Mouse (Mus musculus): ENCODE results near the gene Scn4b. TPM values are rescaled to one million over a fixed set of nuclear protein-coding genes. Genes with fewer than 3 reads are reported as not detected.

The Scn4b gene
- polyA plus RNA-seq, 1 experiment from 2014 or later, result 0.41 TPM

DNA sequence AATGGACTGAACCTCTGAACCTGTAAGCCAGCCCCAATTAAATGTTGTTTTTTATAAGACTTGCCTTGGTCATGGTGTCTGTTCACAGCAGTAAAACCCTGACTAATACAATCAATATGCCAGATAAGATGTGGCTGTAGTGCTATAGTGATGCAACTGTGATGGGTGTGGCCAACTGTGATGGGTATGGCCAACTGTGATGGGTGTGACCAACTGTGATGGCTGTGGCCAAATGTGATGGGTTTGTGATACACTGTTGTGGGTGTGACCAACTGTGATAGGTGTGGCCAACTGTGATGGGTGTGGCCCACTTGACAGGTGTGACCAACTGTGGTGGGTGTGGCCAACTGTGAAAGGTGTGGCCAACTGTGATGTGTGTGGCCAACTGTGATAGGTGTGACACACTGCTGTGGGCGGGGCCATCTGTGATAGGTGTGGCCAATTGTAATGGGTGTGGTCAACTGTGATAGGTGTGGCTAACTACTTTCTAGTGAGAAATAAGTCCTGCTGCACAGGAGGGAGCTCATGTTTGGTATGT, 32.9 kb downstream of the Scn4b start:
- ATAC-seq (replicated peaks; ENCODE audit: low FRiP score) (no peak; the same call in 1 of the 2 replicates), DNase-seq (ENCODE audit: low spot score) (no peak)
- Histone ChIP-seq H3K4me2 (no peak overlapping the region), H3K4me3 (ENCODE audit: low read depth, low read length) (no peak overlapping the region), H3K27ac (ENCODE audit: low read depth, low read length) (no peak overlapping the region), H3K27me3 (replicated peaks; ENCODE audit: control insufficient read depth, insufficient read depth, low read length) (no peaks in the 10 kb centered on the region), H3K4me1 (replicated peaks; ENCODE audit: control insufficient read depth, insufficient read depth, low read length) (no peaks in the 10 kb centered on the region), H3K9ac (ENCODE audit: low read depth, low read length) (no peak overlapping the region), H3K36me3 (ENCODE audit: control insufficient read depth, insufficient read depth, low read length) (no peaks in the 10 kb centered on the region), H3K9me3 (ENCODE audit: control insufficient read depth, low read length) (peaks cover 2% of the 10 kb centered on the region; the same call in 1 of the 2 replicates)
- 60% methylated on average over 1 of the region's 1 CpGs for WGBS

DNA sequence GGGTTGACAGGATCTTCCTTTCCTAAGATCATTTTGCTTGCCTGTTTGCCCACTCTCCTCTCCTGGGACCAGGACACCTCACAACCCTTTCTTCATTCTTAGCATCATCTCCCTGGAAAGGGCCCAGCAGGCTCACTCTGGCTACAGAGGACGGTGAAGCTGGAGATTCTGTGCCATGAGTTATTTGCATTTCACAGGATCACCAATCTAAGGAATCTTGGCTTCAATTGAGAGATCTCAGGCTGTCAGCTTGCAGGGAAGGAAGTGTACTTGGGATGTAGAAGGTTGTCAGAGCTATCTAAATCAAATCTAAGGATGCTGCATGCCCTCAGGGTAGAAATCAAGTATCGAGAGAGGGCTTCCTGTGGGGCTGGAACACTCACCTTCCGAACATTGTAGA, 35.3 kb downstream of the Scn4b start:
- H3K4me3 ChIP-seq (ENCODE audit: low read depth, low read length), result no peak overlapping the region
- DNase-seq (ENCODE audit: low spot score) (no peak), ATAC-seq (replicated peaks; ENCODE audit: low FRiP score) (no peak)
- no peaks in the 10 kb centered on the region for H3K27me3 ChIP-seq (replicated peaks; ENCODE audit: control insufficient read depth, insufficient read depth, low read length)
- H3K9me3 ChIP-seq (ENCODE audit: control insufficient read depth, low read length), result peaks cover 2% of the 10 kb centered on the region; the same call in 1 of the 2 replicates
- no peak overlapping the region for H3K4me2 ChIP-seq
- no peak overlapping the region for H3K9ac ChIP-seq (ENCODE audit: low read depth, low read length)
- no peaks in the 10 kb centered on the region for H3K36me3 ChIP-seq (ENCODE audit: control insufficient read depth, insufficient read depth, low read length)
- H3K4me1 ChIP-seq (replicated peaks; ENCODE audit: control insufficient read depth, insufficient read depth, low read length), result no peaks in the 10 kb centered on the region
- WGBS, result 66% methylated on average over 3 of the region's 3 CpGs
- H3K27ac ChIP-seq (ENCODE audit: low read depth, low read length), result no peak overlapping the region

DNA sequence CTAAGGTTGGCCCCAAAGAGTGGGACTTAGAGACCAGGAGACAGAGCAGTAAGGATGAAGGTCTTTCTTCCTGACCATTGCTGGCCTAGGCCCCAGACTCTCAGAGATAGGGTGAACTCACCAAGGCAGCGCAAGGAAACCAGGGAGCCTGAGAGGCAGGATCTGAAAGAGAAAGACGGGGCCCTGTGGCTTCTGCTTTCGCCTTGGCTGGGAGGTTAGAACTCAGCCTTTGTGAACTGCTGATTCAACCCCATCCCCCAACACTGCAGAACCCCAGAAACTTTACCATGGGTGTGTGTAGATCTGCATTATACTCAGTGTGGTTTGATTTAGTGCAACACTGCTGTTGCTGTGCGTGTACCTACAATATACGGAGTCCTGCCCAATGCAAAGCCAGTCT, 41.1 kb downstream of the Scn4b start:
- Histone ChIP-seq H3K36me3 (ENCODE audit: control insufficient read depth, insufficient read depth, low read length) (no peaks in the 10 kb centered on the region), H3K4me1 (replicated peaks; ENCODE audit: control insufficient read depth, insufficient read depth, low read length) (no peaks in the 10 kb centered on the region), H3K4me2 (no peak overlapping the region), H3K27ac (ENCODE audit: low read depth, low read length) (no peak overlapping the region), H3K27me3 (replicated peaks; ENCODE audit: control insufficient read depth, insufficient read depth, low read length) (0 out of 2 replicates have a peak, but pooled peaks cover 4% of the 10 kb centered on the region), H3K9me3 (ENCODE audit: control insufficient read depth, low read length) (no peaks in the 10 kb centered on the region), H3K9ac (ENCODE audit: low read depth, low read length) (no peak overlapping the region), H3K4me3 (ENCODE audit: low read depth, low read length) (no peak overlapping the region)
- DNase-seq (ENCODE audit: low spot score) (no peak), ATAC-seq (replicated peaks; ENCODE audit: low FRiP score) (no peak)
- WGBS, result 79% methylated on average over 5 of the region's 5 CpGs

DNA sequence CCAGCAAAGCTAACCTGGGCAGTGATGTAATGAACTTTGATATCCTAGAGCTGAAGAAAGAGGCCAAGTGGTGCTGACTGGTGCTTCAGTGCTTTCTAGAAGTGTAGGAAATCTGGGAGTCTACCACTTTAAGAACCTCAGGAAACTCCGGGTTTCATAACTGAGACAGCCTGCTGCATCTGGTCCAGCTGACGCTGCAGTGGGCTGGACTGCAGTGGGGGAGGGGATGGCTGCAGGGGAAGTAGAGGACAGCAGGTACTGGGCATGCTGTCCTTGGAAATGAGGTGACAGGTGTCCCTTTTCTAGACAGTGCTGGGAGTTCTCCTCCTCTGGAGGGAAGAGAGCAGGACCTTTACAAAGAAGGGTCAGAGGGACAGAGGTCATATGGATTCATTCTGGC, 43.6 kb downstream of the Scn4b start, which contains the start of gene BC049352:
Gene BC049352, plus strand, starts transcription at position 238 of the 400 bp plus-strand sequence.
- H3K9ac ChIP-seq (ENCODE audit: low read depth, low read length), result no peak within 1 kb of the TSS
- no peaks in the 10 kb centered on the region for H3K9me3 ChIP-seq (ENCODE audit: control insufficient read depth, low read length)
- H3K27ac ChIP-seq (ENCODE audit: low read depth, low read length), result no peak within 1 kb of the TSS
- H3K4me1 ChIP-seq (replicated peaks; ENCODE audit: control insufficient read depth, insufficient read depth, low read length), result no peaks in the 10 kb centered on the region
- ATAC-seq (replicated peaks; ENCODE audit: low FRiP score), result no peak
- H3K4me2 ChIP-seq, result no peak within 1 kb of the TSS
- H3K4me3 ChIP-seq (ENCODE audit: low read depth, low read length), result no peak within 1 kb of the TSS
- H3K36me3 ChIP-seq (ENCODE audit: control insufficient read depth, insufficient read depth, low read length), result no peaks in the 10 kb centered on the region
- DNase-seq (ENCODE audit: low spot score), result no peak
- 0 out of 2 replicates have a peak, but pooled peaks cover 4% of the 10 kb centered on the region for H3K27me3 ChIP-seq (replicated peaks; ENCODE audit: control insufficient read depth, insufficient read depth, low read length)
- 13% methylated on average over 2 of the region's 2 CpGs for WGBS

DNA sequence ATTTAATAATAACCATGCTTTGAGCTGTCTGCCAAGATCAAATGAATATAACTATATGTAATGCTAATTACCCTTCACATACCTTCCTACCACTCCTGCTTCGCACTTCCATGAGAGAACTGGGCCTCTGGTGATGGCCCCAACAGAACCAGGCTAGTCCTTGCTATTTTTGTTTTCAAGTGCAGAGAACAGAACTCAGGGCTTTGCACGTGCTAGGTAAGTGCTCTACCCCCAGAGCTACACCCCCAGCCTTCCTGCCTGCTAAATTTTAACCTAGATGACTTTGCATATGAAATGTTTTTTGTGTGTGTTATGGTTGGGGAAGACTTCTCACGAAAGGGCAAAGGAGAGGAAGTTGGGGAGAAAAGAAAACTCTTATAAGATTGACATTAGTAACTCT, 44.3 kb downstream of the Scn4b start:
- WGBS, result 56% methylated on average over 3 of the region's 3 CpGs
- no peak for DNase-seq (ENCODE audit: low spot score)
- H3K36me3 ChIP-seq (ENCODE audit: control insufficient read depth, insufficient read depth, low read length), result no peaks in the 10 kb centered on the region

DNA sequence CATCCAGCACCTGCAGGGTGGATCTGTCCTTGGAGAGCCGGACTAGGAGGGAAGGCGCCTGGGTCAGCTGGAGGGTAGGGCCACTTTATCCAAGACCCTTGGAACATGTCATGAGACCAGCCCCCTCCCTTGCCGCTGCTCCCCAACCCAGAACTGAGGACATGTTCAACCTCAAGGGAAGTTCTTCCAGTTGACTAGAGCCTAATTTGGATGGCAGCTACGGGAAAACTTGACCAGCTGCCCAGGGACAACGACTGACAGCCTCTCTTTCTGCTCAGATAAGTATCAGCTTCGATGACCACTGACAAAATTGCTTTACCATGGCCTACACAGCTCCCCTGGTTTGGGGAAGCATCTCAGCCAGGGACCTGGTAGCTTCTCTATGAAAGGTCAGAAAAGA, 45.1 kb downstream of the Scn4b start:
- H3K4me2 ChIP-seq, result no peak overlapping the region
- no peaks in the 10 kb centered on the region for H3K4me1 ChIP-seq (replicated peaks; ENCODE audit: control insufficient read depth, insufficient read depth, low read length)
- DNase-seq (ENCODE audit: low spot score) (no peak), ATAC-seq (replicated peaks; ENCODE audit: low FRiP score) (no peak)
- no peaks in the 10 kb centered on the region for H3K9me3 ChIP-seq (ENCODE audit: control insufficient read depth, low read length)
- 75% methylated on average over 6 of the region's 6 CpGs for WGBS
- no peak overlapping the region for H3K27ac ChIP-seq (ENCODE audit: low read depth, low read length)
- H3K4me3 ChIP-seq (ENCODE audit: low read depth, low read length), result no peak overlapping the region
- no peaks in the 10 kb centered on the region for H3K36me3 ChIP-seq (ENCODE audit: control insufficient read depth, insufficient read depth, low read length)
- H3K9ac ChIP-seq (ENCODE audit: low read depth, low read length), result no peak overlapping the region
- H3K27me3 ChIP-seq (replicated peaks; ENCODE audit: control insufficient read depth, insufficient read depth, low read length), result 0 out of 2 replicates have a peak, but pooled peaks cover 4% of the 10 kb centered on the region

More for the DNA sequence above, 44.3 kb downstream of the Scn4b start:
- no peaks in the 10 kb centered on the region for H3K4me1 ChIP-seq (replicated peaks; ENCODE audit: control insufficient read depth, insufficient read depth, low read length)
- no peak overlapping the region for H3K9ac ChIP-seq (ENCODE audit: low read depth, low read length)
- no peak overlapping the region for H3K4me3 ChIP-seq (ENCODE audit: low read depth, low read length)
- 0 out of 2 replicates have a peak, but pooled peaks cover 4% of the 10 kb centered on the region for H3K27me3 ChIP-seq (replicated peaks; ENCODE audit: control insufficient read depth, insufficient read depth, low read length)
- H3K9me3 ChIP-seq (ENCODE audit: control insufficient read depth, low read length), result no peaks in the 10 kb centered on the region
- H3K27ac ChIP-seq (ENCODE audit: low read depth, low read length), result no peak overlapping the region
- H3K4me2 ChIP-seq, result no peak overlapping the region
- no peak for ATAC-seq (replicated peaks; ENCODE audit: low FRiP score)

DNA sequence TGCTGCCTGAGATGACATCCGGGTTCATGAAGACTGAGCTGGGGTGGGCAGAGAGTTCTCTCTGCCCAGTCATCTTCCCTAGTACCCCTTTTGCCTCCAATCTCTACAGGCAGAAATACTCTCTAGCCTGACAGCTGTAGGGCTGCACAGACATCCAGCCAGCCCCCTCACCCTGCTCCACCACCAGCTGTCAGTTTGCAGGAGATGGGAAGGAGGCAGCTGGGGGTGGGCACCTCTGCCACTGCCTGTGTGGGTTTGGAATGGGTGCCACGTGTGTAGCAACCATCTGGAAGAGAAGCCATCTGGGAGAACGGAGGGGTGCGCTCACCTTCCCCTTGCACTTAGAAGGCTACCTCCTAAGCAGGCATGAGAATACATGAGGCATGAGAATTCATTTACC, 47.1 kb downstream of the Scn4b start:
- no peak for DNase-seq (ENCODE audit: low spot score)
- no peaks in the 10 kb centered on the region for H3K4me1 ChIP-seq (replicated peaks; ENCODE audit: control insufficient read depth, insufficient read depth, low read length)
- H3K27ac ChIP-seq (ENCODE audit: low read depth, low read length), result no peak overlapping the region
- ATAC-seq (replicated peaks; ENCODE audit: low FRiP score), result no peak
- WGBS, result 72% methylated on average over 4 of the region's 4 CpGs
- H3K4me2 ChIP-seq, result no peak overlapping the region
- H3K36me3 ChIP-seq (ENCODE audit: control insufficient read depth, insufficient read depth, low read length), result no peaks in the 10 kb centered on the region
- H3K9ac ChIP-seq (ENCODE audit: low read depth, low read length), result no peak overlapping the region
- H3K27me3 ChIP-seq (replicated peaks; ENCODE audit: control insufficient read depth, insufficient read depth, low read length), result 0 out of 2 replicates have a peak, but pooled peaks cover 4% of the 10 kb centered on the region
- no peak overlapping the region for H3K4me3 ChIP-seq (ENCODE audit: low read depth, low read length)
- H3K9me3 ChIP-seq (ENCODE audit: control insufficient read depth, low read length), result no peaks in the 10 kb centered on the region

DNA sequence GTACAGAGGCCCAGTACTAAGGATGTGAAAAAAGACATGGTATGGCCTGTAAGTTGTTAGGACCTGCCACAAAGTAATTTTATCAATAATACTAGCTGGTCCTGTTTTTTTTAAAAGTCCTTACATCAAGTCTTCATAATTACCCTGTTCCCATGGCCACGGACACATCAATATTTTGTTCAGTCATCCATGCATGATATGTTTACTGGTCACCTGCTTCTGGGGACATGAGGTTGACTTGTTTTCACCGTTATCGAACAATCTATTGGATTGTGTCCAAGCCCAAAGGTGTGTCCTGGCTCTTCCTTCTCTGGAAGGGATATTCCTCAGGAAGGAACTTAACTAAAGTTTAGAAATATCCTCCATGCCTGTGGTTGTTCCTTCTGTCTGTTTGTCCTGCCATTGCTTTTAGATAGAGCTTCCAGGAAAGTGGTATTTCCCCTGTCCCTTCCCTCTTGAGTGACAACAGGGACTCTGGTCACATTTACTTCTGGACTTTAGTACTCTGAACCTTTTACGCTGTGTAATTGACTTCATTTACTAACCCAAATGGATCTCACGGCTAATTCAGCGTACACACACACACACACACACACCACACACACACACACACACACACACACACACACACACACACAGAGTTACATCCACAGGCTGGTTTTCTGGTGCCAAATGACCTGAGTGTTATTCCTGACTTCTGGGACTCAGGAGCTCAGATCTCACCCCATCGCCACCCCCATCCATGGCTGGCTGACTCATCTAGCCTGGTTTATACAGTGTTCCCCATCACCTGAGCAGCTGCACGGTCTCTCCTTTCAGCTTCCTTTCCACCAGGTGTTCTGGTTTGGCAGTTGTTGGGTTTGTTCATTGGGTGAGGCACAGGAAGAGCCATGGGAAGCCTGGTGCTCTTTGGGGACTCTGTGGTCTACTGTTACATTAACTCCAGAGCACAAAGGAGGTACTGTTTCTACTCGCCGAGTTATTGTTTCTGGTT, 50.7 kb downstream of the Scn4b start:
- Histone ChIP-seq H3K9ac (ENCODE audit: low read depth, low read length) (no peak overlapping the region), H3K4me1 (replicated peaks; ENCODE audit: control insufficient read depth, insufficient read depth, low read length) (no peaks in the 10 kb centered on the region), H3K27me3 (replicated peaks; ENCODE audit: control insufficient read depth, insufficient read depth, low read length) (no peaks in the 10 kb centered on the region), H3K36me3 (ENCODE audit: control insufficient read depth, insufficient read depth, low read length) (no peaks in the 10 kb centered on the region), H3K9me3 (ENCODE audit: control insufficient read depth, low read length) (no peaks in the 10 kb centered on the region), H3K4me3 (ENCODE audit: low read depth, low read length) (no peak overlapping the region), H3K27ac (ENCODE audit: low read depth, low read length) (no peak overlapping the region), H3K4me2 (no peak overlapping the region)
- ATAC-seq (replicated peaks; ENCODE audit: low FRiP score), result no peak
- WGBS, result 83% methylated on average over 10 of the region's 10 CpGs
- DNase-seq (ENCODE audit: low spot score), result no peak
